In genomic region chr1:165503307-165504024, GRCm38 (mm10) we compare ENCODE assay signal across 8 mouse cellular contexts. TPM values are rescaled to one million over a fixed set of nuclear protein-coding genes. Genes with fewer than 3 reads are reported as not detected.
DNase-seq lines count a peak whose midpoint lies in the region; ATAC-seq and TF ChIP-seq lines count a peak whose summit lies in the region.

No protein-coding gene starts in this region.

- ATAC-seq in erythroblast, adult 5-6 weeks (replicated peaks; ENCODE audit: low FRiP score, poor library complexity, severe bottlenecking), result 0 out of 2 replicates have a peak, but pooled peaks have one; percentile 59
- 0 out of 2 replicates have a peak, but pooled peaks have one; percentile 49 for ATAC-seq in intestine, embryonic 15.5 days
- peak; percentile 73 for ATAC-seq in liver, postnatal 0 days

- intact Hi-C loops in left cerebral cortex, postnatal 4 days (cut with DNase I), result no loop called here

- WGBS in intestine, embryonic 15.5 days, result 25% methylated on average over 10 of the region's 10 CpGs
- 26% methylated on average over 10 of the region's 10 CpGs for WGBS in liver, postnatal 0 days (ENCODE audit: insufficient replicate concordance)

- no peak overlapping the region for H3K4me3 ChIP-seq in intestine, embryonic 15.5 days (replicated peaks)
- H3K4me3 ChIP-seq in liver, postnatal 0 days (ENCODE audit: low read depth, low read length), result no peak overlapping the region

- peak; percentile 78 for TF ChIP-seq CTCF in liver, postnatal 0 days (IDR thresholded peaks at IDR 0.05; ENCODE audit: low read depth)

- no peak overlapping the region for H3K4me2 ChIP-seq in intestine, embryonic 15.5 days (replicated peaks)
- H3K4me2 ChIP-seq in liver, postnatal 0 days (ENCODE audit: low read depth, low read length), result peak overlapping the region; percentile 36

- no peaks in the 10 kb centered on the region for H3K36me3 ChIP-seq in intestine, embryonic 15.5 days
- H3K36me3 ChIP-seq in liver, postnatal 0 days (replicated peaks; ENCODE audit: insufficient read depth, low read length), result no peaks in the 10 kb centered on the region
- no peaks in the 10 kb centered on the region for H3K36me3 ChIP-seq in splenic B cell, adult 2 months (ENCODE audit: control insufficient read depth, insufficient read depth, low read length, poor library complexity, severe bottlenecking)

- no peak overlapping the region for H3K27ac ChIP-seq in intestine, embryonic 15.5 days
- H3K27ac ChIP-seq in liver, postnatal 0 days (ENCODE audit: low read depth), result peak overlapping the region; percentile 52; the same call in 1 of the 2 replicates

- TF ChIP-seq EP300 in liver, postnatal 0 days (IDR thresholded peaks at IDR 0.05; ENCODE audit: low read depth), result no peak

- H3K9ac ChIP-seq in intestine, embryonic 15.5 days, result no peak overlapping the region
- 0 out of 2 replicates have a peak overlapping the region, but pooled peaks have one; percentile 22 for H3K9ac ChIP-seq in liver, postnatal 0 days (replicated peaks)

- H3K4me1 ChIP-seq in intestine, embryonic 15.5 days (replicated peaks), result peaks cover 4% of the 10 kb centered on the region; the same call in 1 of the 2 replicates
- peaks cover 4% of the 10 kb centered on the region; the same call in 1 of the 2 replicates for H3K4me1 ChIP-seq in liver, postnatal 0 days (ENCODE audit: insufficient read depth)

- peak; percentile 4 for DNase-seq in cerebellum, adult 9-11 months
- DNase-seq in cerebellum, adult 8-10 months, result no peak
- peak; percentile 15 for DNase-seq in Muller cell, postnatal 12 days (ENCODE audit: inconsistent ontology term)
- peak; percentile 53 for DNase-seq in liver, postnatal 0 days
- peak; percentile 38 for DNase-seq in splenic B cell, adult 2 months (ENCODE audit: low read depth, low spot score)
- no peak for DNase-seq in left cerebral cortex, postnatal 4 days

- H3K27me3 ChIP-seq in intestine, embryonic 15.5 days (replicated peaks), result no peaks in the 10 kb centered on the region
- H3K27me3 ChIP-seq in liver, postnatal 0 days (ENCODE audit: insufficient read depth, low read length), result no peaks in the 10 kb centered on the region
- H3K27me3 ChIP-seq in splenic B cell, adult 2 months (ENCODE audit: control insufficient read depth, insufficient read depth, low read length, poor library complexity, severe bottlenecking), result no peaks in the 10 kb centered on the region

- H3K9me3 ChIP-seq in intestine, embryonic 15.5 days, result no peaks in the 10 kb centered on the region
- no peaks in the 10 kb centered on the region for H3K9me3 ChIP-seq in liver, postnatal 0 days (ENCODE audit: low read length)

RNA-seq across cellular contexts. Expression of gene Adcy10, which starts 18.5 kb away (rescaled TPM):
- 4.4 TPM in 1 of 2 replicates, not detected in the other for total RNA-seq in erythroblast, adult 5-6 weeks (2015; ENCODE audit: low replicate concordance)
- 0.60 and 2.8 TPM in 2 replicates for total RNA-seq in erythroblast, adult 5-6 weeks (2017; ENCODE audit: low replicate concordance)
- not detected in 2 replicates for polyA plus RNA-seq in intestine, embryonic 15.5 days (2015; fragmentation: Nextera tagmentation; extraction: Ambion mirVana)
- 0.08 and 0.19 TPM in 2 replicates for polyA plus RNA-seq in liver, postnatal 0 days (2015; fragmentation: Nextera tagmentation; extraction: Ambion mirVana)
- total RNA-seq in left cerebral cortex, postnatal 4 days (2021), result under 1 TPM in 1 of 2 experiments, not detected in 1; 0.18 TPM

RNA-seq across cellular contexts. Expression of gene Mpc2, which starts 43.0 kb away (rescaled TPM):
- total RNA-seq in erythroblast, adult 5-6 weeks (2015; ENCODE audit: low replicate concordance), result 195 and 257 TPM in 2 replicates
- 180 and 286 TPM in 2 replicates for total RNA-seq in erythroblast, adult 5-6 weeks (2017; ENCODE audit: low replicate concordance)
- 145 and 165 TPM in 2 replicates for polyA plus RNA-seq in intestine, embryonic 15.5 days (2015; fragmentation: Nextera tagmentation; extraction: Ambion mirVana)
- polyA plus RNA-seq in liver, postnatal 0 days (2015; fragmentation: Nextera tagmentation; extraction: Ambion mirVana), result 858 and 927 TPM in 2 replicates
- 100 to 1,000 TPM; 107 to 109 TPM for total RNA-seq in left cerebral cortex, postnatal 4 days (2021)

RNA-seq across cellular contexts. Expression of gene Dcaf6, which starts 43.2 kb away (rescaled TPM):
- 279 and 286 TPM in 2 replicates for total RNA-seq in erythroblast, adult 5-6 weeks (2015; ENCODE audit: low replicate concordance)
- total RNA-seq in erythroblast, adult 5-6 weeks (2017; ENCODE audit: low replicate concordance), result 422 and 486 TPM in 2 replicates
- polyA plus RNA-seq in intestine, embryonic 15.5 days (2015; fragmentation: Nextera tagmentation; extraction: Ambion mirVana), result 10.6 and 12.3 TPM in 2 replicates
- polyA plus RNA-seq in liver, postnatal 0 days (2015; fragmentation: Nextera tagmentation; extraction: Ambion mirVana), result 17.0 and 17.4 TPM in 2 replicates
- 10 to 100 TPM; 60.7 to 62.6 TPM for total RNA-seq in left cerebral cortex, postnatal 4 days (2021)

Comparison
In these comparisons a context has a peak if more than half of its experiments do, and no peak if none do; other contexts are left out.
1. DNase-seq: peak in cerebellum, adult 9-11 months (single experiment), Muller cell, postnatal 12 days (single experiment), liver, postnatal 0 days (single experiment) and splenic B cell, adult 2 months (single experiment); none in cerebellum, adult 8-10 months (single experiment) and left cerebral cortex, postnatal 4 days (single experiment).
2. RNA of gene Dcaf6, which starts 43.2 kb away (total RNA-seq): 279 to 486 TPM in erythroblast, adult 5-6 weeks; 60.7 to 62.6 TPM in left cerebral cortex, postnatal 4 days; every median in the first group is over 4 times any median in the second.
3. Peak in every context shown above with its lines, with median percentiles within 50 percentile points of each other: ATAC-seq.